Mouse (Mus musculus) neural tube, embryonic 13.5 days (tissue): ENCODE data around the gene Nhp2. TPM values are rescaled to one million over a fixed set of nuclear protein-coding genes. Genes with fewer than 3 reads are reported as not detected.

ENCODE experiments used
- ATAC-seq: fragments of 200-750 bp; cut with Nextera tagmentation; 2 replicates; pipeline ENCODE4 v1.8.0; 2017; ENCODE audit warnings: low read depth, mild to moderate bottlenecking, moderate TSS enrichment, moderate library complexity
- H3K27ac ChIP-seq: fragments of 300-500 bp; sonication (generic); replicated peaks from 2 replicates; pipeline ENCODE4 v1.5.1; 2015; ENCODE audit warnings: moderate library complexity, mild to moderate bottlenecking, inconsistent platforms
- H3K27me3 ChIP-seq: fragments of 300-500 bp; sonication (generic); 2 replicates; pipeline ENCODE4 v1.6.1; 2015; ENCODE audit warnings: mild to moderate bottlenecking, inconsistent platforms
- H3K36me3 ChIP-seq: fragments of 300-500 bp; sonication (generic); 2 replicates; pipeline ENCODE4 v1.6.1; 2015; ENCODE audit warnings: mild to moderate bottlenecking, inconsistent platforms
- H3K4me1 ChIP-seq: fragments of 300-500 bp; sonication (generic); replicated peaks from 2 replicates; pipeline ENCODE4 v1.6.1; 2015; ENCODE audit warnings: inconsistent platforms
- H3K4me2 ChIP-seq: fragments of 300-500 bp; sonication (generic); 2 replicates; pipeline ENCODE4 v1.6.1; 2015; ENCODE audit warnings: inconsistent platforms, mild to moderate bottlenecking, moderate library complexity
- H3K4me3 ChIP-seq: fragments of 300-500 bp; sonication (generic); 2 replicates; pipeline ENCODE4 v1.5.1; 2015; ENCODE audit warnings: mild to moderate bottlenecking, inconsistent platforms
- H3K9ac ChIP-seq: fragments of 300-500 bp; sonication (generic); 2 replicates; pipeline ENCODE4 v1.6.1; 2015; ENCODE audit warnings: moderate library complexity, mild to moderate bottlenecking, inconsistent platforms
- H3K9me3 ChIP-seq: fragments of 300-500 bp; sonication (generic); 2 replicates; pipeline ENCODE4 v1.6.1; 2016; ENCODE audit warnings: inconsistent platforms
- WGBS: fragments of 180-500 bp; shearing (Covaris S2); methylation state at CpG from one replicate; pipeline ENCODE4 v1.1.7; 2015; 5-methylcytosine and 5-hydroxymethylcytosine counted together
- polyA plus RNA-seq: library from polyadenylated mRNA; unstranded; fragments of >200 nt; fragmentation: Nextera tagmentation; extraction: Ambion mirVana; gene quantifications from 2 replicates; pipeline ENCODE4 v1.2.1, GENCODE M21; 2015

Gene Nhp2
- polyA plus RNA-seq = 96.4 and 106 TPM in 2 replicates

DNA sequence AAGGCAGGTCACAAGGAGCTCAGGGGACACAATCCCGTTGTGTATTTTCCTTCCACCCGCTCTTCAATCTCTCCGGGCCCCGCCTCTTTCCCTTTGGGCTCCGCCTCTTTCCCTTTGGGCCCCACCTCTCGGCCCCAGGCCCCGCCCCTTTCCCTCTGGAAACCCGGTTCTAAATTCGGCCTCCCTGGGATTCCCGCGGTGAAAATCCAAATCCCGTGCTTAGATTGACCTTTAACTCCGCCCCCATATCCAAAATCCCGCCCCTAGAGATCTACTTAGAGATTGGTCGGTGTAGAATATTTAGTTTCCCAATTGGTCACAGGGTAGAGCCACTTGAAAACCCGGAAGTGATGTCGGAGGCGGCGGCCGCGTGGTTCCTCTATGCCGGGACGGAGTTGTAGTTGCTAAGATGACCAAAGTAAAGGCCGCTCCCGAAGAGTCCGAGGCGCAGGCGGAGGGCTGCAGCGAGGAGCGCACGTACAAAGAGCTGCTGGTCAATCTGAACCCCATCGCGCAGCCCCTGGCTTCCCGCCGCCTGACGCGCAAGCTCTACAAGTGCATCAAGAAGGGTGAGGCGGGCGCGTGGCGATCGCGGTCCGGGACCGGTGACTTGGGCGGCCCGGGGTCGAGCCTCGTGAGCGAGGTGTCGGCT is at the start of gene Nhp2:
Gene Nhp2, plus strand, starts transcription at position 327 of the 652 bp plus-strand sequence.
- WGBS = under 1% methylated on average over 51 of the region's 51 CpGs
- peaks cover 32% of the 10 kb centered on the region for H3K36me3 ChIP-seq
- no peaks in the 10 kb centered on the region for H3K9me3 ChIP-seq
- peak within 1 kb of the TSS; percentile 76 for H3K9ac ChIP-seq
- H3K4me1 ChIP-seq = peaks cover 28% of the 10 kb centered on the region
- peak; percentile 96 for ATAC-seq
- H3K27me3 ChIP-seq = no peaks in the 10 kb centered on the region
- H3K4me2 ChIP-seq = peak within 1 kb of the TSS; percentile 62
- peak within 1 kb of the TSS; percentile 28; the same call in 1 of the 2 replicates for H3K27ac ChIP-seq
- peak within 1 kb of the TSS; percentile 67 for H3K4me3 ChIP-seq

- Histone ChIP-seq H3K4me3 (no peak overlapping the region), H3K9me3 (no peaks in the 10 kb centered on the region), H3K36me3 (no peaks in the 10 kb centered on the region), H3K27ac (no peak overlapping the region), H3K4me1 (peaks cover 15% of the 10 kb centered on the region), H3K4me2 (no peak overlapping the region), H3K27me3 (no peaks in the 10 kb centered on the region), H3K9ac (no peak overlapping the region; the same call in 1 of the 2 replicates)
- no peak for ATAC-seq
- WGBS = 60% methylated on average over 4 of the region's 4 CpGs
Measured at GRCm38 (mm10) chr11:51576454-51576853, 43.1 kb upstream of the Nhp2 start.

DNA sequence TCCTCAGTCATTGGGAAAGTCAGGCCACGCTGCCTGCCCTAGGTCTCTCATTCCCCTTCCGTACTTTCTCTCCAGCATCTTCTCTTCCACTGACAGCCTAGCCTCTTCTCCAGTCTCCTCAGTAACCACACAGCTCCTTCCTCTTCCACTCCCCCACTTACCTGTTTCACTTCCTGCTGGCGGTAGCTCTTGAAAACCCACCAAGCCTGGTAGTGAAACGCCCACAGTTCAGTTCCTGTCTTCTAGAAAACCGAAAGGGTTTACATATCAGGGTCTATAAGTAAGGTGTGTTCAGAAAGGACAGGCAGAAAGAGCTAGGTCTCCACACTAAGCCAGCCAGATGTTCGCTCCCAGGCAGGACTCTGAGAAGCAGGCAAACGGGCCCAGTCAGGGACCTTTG is 41.9 kb upstream of the Nhp2 start:
- H3K36me3 ChIP-seq = no peaks in the 10 kb centered on the region
- H3K27ac ChIP-seq = no peak overlapping the region
- 87% methylated on average over 7 of the region's 7 CpGs for WGBS
- H3K9ac ChIP-seq = no peak overlapping the region
- no peaks in the 10 kb centered on the region for H3K9me3 ChIP-seq
- no peak overlapping the region for H3K4me3 ChIP-seq
- no peaks in the 10 kb centered on the region for H3K27me3 ChIP-seq
- no peak overlapping the region for H3K4me2 ChIP-seq
- ATAC-seq = no peak
- peaks cover 11% of the 10 kb centered on the region for H3K4me1 ChIP-seq

DNA sequence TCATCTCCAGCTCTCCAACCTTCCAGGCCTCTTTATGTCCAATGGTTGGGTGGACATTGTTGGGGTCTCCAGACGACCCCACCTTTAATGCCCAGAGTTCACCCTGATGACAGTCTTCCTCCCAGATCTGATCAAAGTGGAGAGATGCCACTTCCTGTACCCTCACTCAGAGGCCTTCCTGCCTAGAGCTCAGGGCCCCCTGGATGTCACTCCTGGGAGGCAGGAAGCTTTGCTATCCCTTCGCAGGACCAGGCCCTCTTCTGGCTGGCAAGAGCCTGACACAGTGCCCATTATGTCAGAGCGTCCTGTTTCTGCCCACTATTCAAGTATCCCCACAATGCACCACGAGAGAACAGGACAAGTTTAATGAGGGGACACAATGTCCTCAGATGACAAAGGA is 40.5 kb upstream of the Nhp2 start:
- H3K4me3 ChIP-seq = no peak overlapping the region
- 73% methylated on average over 4 of the region's 4 CpGs for WGBS

DNA sequence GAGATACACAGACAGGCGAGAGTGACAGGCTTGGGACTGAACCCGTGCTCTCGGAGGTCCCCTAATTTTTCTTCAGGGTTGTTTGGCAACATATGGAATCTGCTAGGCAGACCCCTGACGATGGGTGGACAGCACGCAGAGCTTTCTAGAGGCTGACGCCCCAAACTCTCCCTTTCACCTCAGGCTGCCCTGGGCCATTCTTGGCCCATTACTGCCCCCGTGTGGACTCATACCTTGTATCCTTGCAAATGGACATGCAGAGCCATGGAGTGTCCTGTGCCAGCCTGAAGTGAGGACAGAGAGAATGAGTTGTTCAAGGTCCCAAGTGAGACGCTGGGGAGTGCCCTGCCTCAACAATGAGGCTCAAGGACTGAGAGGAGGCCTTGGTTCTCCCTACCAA is 36.8 kb upstream of the Nhp2 start:
- Histone ChIP-seq H3K27me3 (no peaks in the 10 kb centered on the region), H3K27ac (no peak overlapping the region), H3K4me3 (no peak overlapping the region), H3K9ac (no peak overlapping the region), H3K4me2 (no peak overlapping the region), H3K9me3 (no peaks in the 10 kb centered on the region), H3K4me1 (peaks cover 29% of the 10 kb centered on the region), H3K36me3 (peaks cover 18% of the 10 kb centered on the region)
- ATAC-seq = no peak
- 25% methylated on average over 8 of the region's 8 CpGs for WGBS

More for the DNA sequence above, 40.5 kb upstream of the Nhp2 start:
- Histone ChIP-seq H3K4me1 (peaks cover 19% of the 10 kb centered on the region), H3K4me2 (no peak overlapping the region), H3K9me3 (no peaks in the 10 kb centered on the region), H3K36me3 (no peaks in the 10 kb centered on the region), H3K9ac (no peak overlapping the region), H3K27me3 (no peaks in the 10 kb centered on the region), H3K27ac (no peak overlapping the region)
- ATAC-seq = no peak

- Histone ChIP-seq H3K4me2 (peak overlapping the region; percentile 89), H3K27ac (peak overlapping the region; percentile 96), H3K9me3 (no peaks in the 10 kb centered on the region), H3K36me3 (peaks cover 32% of the 10 kb centered on the region), H3K27me3 (no peaks in the 10 kb centered on the region), H3K4me1 (peaks cover 29% of the 10 kb centered on the region), H3K4me3 (peak overlapping the region; percentile 66), H3K9ac (peak overlapping the region; percentile 81)
- peak; percentile 51 for ATAC-seq
- WGBS = 13% methylated on average over 9 of the region's 9 CpGs
Measured at GRCm38 (mm10) chr11:51584057-51584430, 35.5 kb upstream of the Nhp2 start.

GRCm38 (mm10) chr11:51584431-51585248 is 34.9 kb upstream of the Nhp2 start, which contains the start of gene Phykpl:
TSS of gene Phykpl (plus strand) at chr11:51584757.
- Histone ChIP-seq H3K27me3 (no peaks in the 10 kb centered on the region), H3K27ac (peak within 1 kb of the TSS; percentile 96), H3K4me2 (peak within 1 kb of the TSS; percentile 89), H3K36me3 (peaks cover 38% of the 10 kb centered on the region), H3K9me3 (no peaks in the 10 kb centered on the region), H3K9ac (peak within 1 kb of the TSS; percentile 86), H3K4me3 (peak within 1 kb of the TSS; percentile 66), H3K4me1 (peaks cover 29% of the 10 kb centered on the region)
- WGBS = under 1% methylated on average over 59 of the region's 59 CpGs
- ATAC-seq = peak; percentile 95

DNA sequence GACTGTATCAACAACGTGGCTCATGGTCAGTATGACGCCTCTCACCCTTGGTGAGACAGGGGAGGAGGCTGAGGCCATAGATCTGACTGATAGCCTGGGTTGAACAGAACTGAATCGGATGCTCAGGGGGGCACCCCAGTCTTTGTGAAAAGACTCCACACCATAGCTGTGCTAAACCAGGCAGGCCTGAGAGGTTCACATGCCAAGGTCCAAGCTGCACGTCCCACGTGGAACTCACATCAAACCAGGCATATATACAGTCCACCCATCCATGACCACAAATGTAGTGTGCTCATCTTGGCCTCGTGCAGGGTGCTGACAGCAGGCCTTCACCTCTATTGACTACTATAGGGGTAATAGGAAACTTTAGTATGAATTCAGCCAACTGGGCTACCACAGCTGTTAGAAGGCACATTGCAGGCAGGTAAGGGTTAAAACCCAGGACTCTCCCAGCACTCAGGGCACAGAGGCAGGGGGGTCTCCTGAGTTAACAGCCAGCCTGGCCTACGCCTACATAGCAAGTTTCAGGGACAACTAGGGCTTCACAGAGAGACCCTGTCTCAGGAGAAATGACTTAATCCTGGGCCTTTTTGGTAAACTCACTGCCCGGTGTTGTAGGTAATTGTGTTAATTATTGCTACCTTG is 33.8 kb upstream of the Nhp2 start:
- Histone ChIP-seq H3K4me3 (peak overlapping the region; percentile 66), H3K4me1 (peaks cover 29% of the 10 kb centered on the region), H3K27ac (peak overlapping the region; percentile 96; the same call in 1 of the 2 replicates), H3K4me2 (peak overlapping the region; percentile 89), H3K27me3 (no peaks in the 10 kb centered on the region), H3K9ac (peak overlapping the region; percentile 86; the same call in 1 of the 2 replicates), H3K36me3 (peaks cover 48% of the 10 kb centered on the region), H3K9me3 (no peaks in the 10 kb centered on the region)
- no peak for ATAC-seq
- 58% methylated on average over 8 of the region's 8 CpGs for WGBS

- H3K27me3 ChIP-seq = no peaks in the 10 kb centered on the region
- WGBS = 91% methylated on average over 13 of the region's 13 CpGs
- H3K9ac ChIP-seq = no peak overlapping the region
- peaks cover 54% of the 10 kb centered on the region for H3K36me3 ChIP-seq
- no peaks in the 10 kb centered on the region for H3K9me3 ChIP-seq
- H3K4me1 ChIP-seq = peaks cover 29% of the 10 kb centered on the region
- no peak overlapping the region for H3K4me2 ChIP-seq
- no peak overlapping the region for H3K4me3 ChIP-seq
- ATAC-seq = no peak
- H3K27ac ChIP-seq = no peak overlapping the region
Measured at GRCm38 (mm10) chr11:51586411-51586810, 33.1 kb upstream of the Nhp2 start.

- WGBS = 95% methylated on average over 1 of the region's 1 CpGs
- Histone ChIP-seq H3K36me3 (peaks cover 61% of the 10 kb centered on the region), H3K9ac (no peak overlapping the region)
Measured at GRCm38 (mm10) chr11:51587059-51587458, 32.5 kb upstream of the Nhp2 start.

DNA sequence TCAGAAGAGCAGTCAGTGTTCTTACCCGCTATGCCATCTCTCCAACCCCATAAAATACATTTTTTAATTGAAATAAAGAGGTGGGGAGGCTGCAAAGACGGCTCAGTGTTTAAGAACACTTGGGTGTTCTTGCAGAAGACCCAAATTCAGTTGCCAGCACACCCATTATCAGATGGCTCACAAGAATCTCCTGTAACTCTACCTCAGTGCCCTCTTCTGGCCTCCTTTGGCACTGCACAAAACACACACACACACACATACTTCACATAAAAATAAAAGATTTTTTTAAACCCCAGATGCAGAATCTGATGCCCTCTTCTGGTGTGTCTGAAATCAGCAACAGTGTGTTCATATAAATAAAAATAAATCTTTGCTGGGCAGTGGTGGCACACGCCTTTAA is 30.7 kb upstream of the Nhp2 start:
- no peak overlapping the region for H3K4me2 ChIP-seq
- no peak overlapping the region for H3K4me3 ChIP-seq
- H3K27me3 ChIP-seq = no peaks in the 10 kb centered on the region
- peaks cover 79% of the 10 kb centered on the region for H3K36me3 ChIP-seq
- peaks cover 23% of the 10 kb centered on the region for H3K4me1 ChIP-seq
- no peak overlapping the region for H3K27ac ChIP-seq
- H3K9me3 ChIP-seq = no peaks in the 10 kb centered on the region
- WGBS = 97% methylated on average over 3 of the region's 3 CpGs
- H3K9ac ChIP-seq = no peak overlapping the region
- ATAC-seq = no peak

More at GRCm38 (mm10) chr11:51587059-51587458, 32.5 kb upstream of the Nhp2 start:
- H3K9me3 ChIP-seq = no peaks in the 10 kb centered on the region
- H3K4me2 ChIP-seq = no peak overlapping the region
- H3K4me1 ChIP-seq = peaks cover 29% of the 10 kb centered on the region
- ATAC-seq = no peak
- no peaks in the 10 kb centered on the region for H3K27me3 ChIP-seq
- H3K27ac ChIP-seq = no peak overlapping the region
- H3K4me3 ChIP-seq = no peak overlapping the region

GRCm38 (mm10) chr11:51590002-51590401 is 29.5 kb upstream of the Nhp2 start:
- Histone ChIP-seq H3K27me3 (no peaks in the 10 kb centered on the region), H3K4me2 (no peak overlapping the region), H3K4me3 (no peak overlapping the region), H3K9ac (no peak overlapping the region), H3K4me1 (peaks cover 15% of the 10 kb centered on the region), H3K9me3 (no peaks in the 10 kb centered on the region), H3K36me3 (peaks cover 89% of the 10 kb centered on the region), H3K27ac (no peak overlapping the region)
- ATAC-seq = no peak
